In genomic region chr9:32646539-32647258, GRCm38 (mm10) we compare ENCODE assay signal across 9 mouse cellular contexts. TPM values are rescaled to one million over a fixed set of nuclear protein-coding genes. Genes with fewer than 3 reads are reported as not detected.
DNase-seq lines count a peak whose midpoint lies in the region; ATAC-seq lines count a peak whose summit lies in the region.
"Had no signal": no experiment of that assay in that cellular context is flagged by ENCODE, and none has a peak within 500 bp of the region (broad histone marks: within the 10 kb centered on the region; RNA-seq: fewer than 3 reads in every experiment).

No protein-coding gene starts in this region.

- 42% methylated on average over 11 of the region's 11 CpGs for WGBS in hindbrain, embryonic 10.5 days
- 50% methylated on average over 11 of the region's 11 CpGs for WGBS in hindbrain, embryonic 11.5 days

- peaks cover 45% of the 10 kb centered on the region for H3K27me3 ChIP-seq in hindbrain, embryonic 10.5 days (ENCODE audit: insufficient read depth, poor library complexity, severe bottlenecking)
- H3K27me3 ChIP-seq in hindbrain, embryonic 11.5 days (ENCODE audit: control insufficient read depth, insufficient read depth, low read length): no peaks in the 10 kb centered on the region

- no peaks in the 10 kb centered on the region for H3K9me3 ChIP-seq in hindbrain, embryonic 10.5 days
- H3K9me3 ChIP-seq in hindbrain, embryonic 11.5 days (ENCODE audit: control insufficient read depth, low read length): no peaks in the 10 kb centered on the region

- no peak for DNase-seq in hindbrain, embryonic 10.5 days (ENCODE audit: low spot score)
- DNase-seq in hindbrain, embryonic 11.5 days (ENCODE audit: low spot score): no peak
- peak; percentile 99 for DNase-seq in heart, adult 11 months
- peak; percentile 51 to 78 for DNase-seq in kidney, adult 8-10 months
- peak; percentile 74 for DNase-seq in lung, postnatal 25 days (ENCODE audit: low spot score)
- no peak for DNase-seq in retina, postnatal 1 day
- no peak for DNase-seq in left cerebral cortex, postnatal 4 days
- DNase-seq in layer of hippocampus, postnatal 36 days: no peak

- peaks cover 17% of the 10 kb centered on the region; the same call in 1 of the 2 replicates for H3K4me1 ChIP-seq in hindbrain, embryonic 10.5 days (replicated peaks)
- H3K4me1 ChIP-seq in hindbrain, embryonic 11.5 days (replicated peaks; ENCODE audit: control insufficient read depth, insufficient read depth, low read length): no peaks in the 10 kb centered on the region

- intact Hi-C loops in left cerebral cortex, postnatal 4 days (cut with DNase I): no loop called here

- H3K9ac ChIP-seq in hindbrain, embryonic 11.5 days (ENCODE audit: low read depth, low read length): no peak overlapping the region

- ATAC-seq in hindbrain, embryonic 11.5 days (ENCODE audit: low FRiP score): no peak

- H3K36me3 ChIP-seq in hindbrain, embryonic 10.5 days: no peaks in the 10 kb centered on the region
- H3K36me3 ChIP-seq in hindbrain, embryonic 11.5 days (ENCODE audit: control insufficient read depth, insufficient read depth, low read length): no peaks in the 10 kb centered on the region

- no peak overlapping the region for H3K4me2 ChIP-seq in hindbrain, embryonic 11.5 days (replicated peaks; ENCODE audit: low read depth, low read length)

- H3K4me3 ChIP-seq in hindbrain, embryonic 10.5 days: peak overlapping the region; percentile 9; the same call in 1 of the 2 replicates
- H3K4me3 ChIP-seq in hindbrain, embryonic 11.5 days (ENCODE audit: low read depth, low read length): no peak overlapping the region
- H3K4me3 ChIP-seq: myocyte had no signal

- no peak overlapping the region for H3K27ac ChIP-seq in hindbrain, embryonic 10.5 days
- H3K27ac ChIP-seq in hindbrain, embryonic 11.5 days (ENCODE audit: low read depth, low read length): no peak overlapping the region

RNA-seq across cellular contexts. Expression of gene Ets1, which starts 10.7 kb away (rescaled TPM):
- polyA plus RNA-seq in hindbrain, embryonic 10.5 days (2016; fragmentation: Nextera tagmentation; extraction: Ambion mirVana): 29.0 and 32.0 TPM in 2 replicates
- 24.3 and 25.2 TPM in 2 replicates for polyA plus RNA-seq in hindbrain, embryonic 11.5 days (2014; fragmentation: Nextera tagmentation; extraction: Ambion mirVana)
- 10 to 100 TPM; 26.5 to 27.2 TPM for total RNA-seq in left cerebral cortex, postnatal 4 days (2021)
- 10 to 100 TPM; 10.6 to 11.3 TPM for total RNA-seq in layer of hippocampus, postnatal 36 days (2021)

Comparison
In these comparisons a context has a peak if more than half of its experiments do, and no peak if none do; other contexts are left out.
1. DNase-seq: peak in heart, adult 11 months (single experiment), kidney, adult 8-10 months (2 of 2) and lung, postnatal 25 days (single experiment); none in hindbrain, embryonic 10.5 days (single experiment), hindbrain, embryonic 11.5 days (single experiment), retina, postnatal 1 day (single experiment), left cerebral cortex, postnatal 4 days (single experiment) and layer of hippocampus, postnatal 36 days (0 of 2).